Mouse (Mus musculus): ENCODE measurements around the gene Srpk2.

DNA sequence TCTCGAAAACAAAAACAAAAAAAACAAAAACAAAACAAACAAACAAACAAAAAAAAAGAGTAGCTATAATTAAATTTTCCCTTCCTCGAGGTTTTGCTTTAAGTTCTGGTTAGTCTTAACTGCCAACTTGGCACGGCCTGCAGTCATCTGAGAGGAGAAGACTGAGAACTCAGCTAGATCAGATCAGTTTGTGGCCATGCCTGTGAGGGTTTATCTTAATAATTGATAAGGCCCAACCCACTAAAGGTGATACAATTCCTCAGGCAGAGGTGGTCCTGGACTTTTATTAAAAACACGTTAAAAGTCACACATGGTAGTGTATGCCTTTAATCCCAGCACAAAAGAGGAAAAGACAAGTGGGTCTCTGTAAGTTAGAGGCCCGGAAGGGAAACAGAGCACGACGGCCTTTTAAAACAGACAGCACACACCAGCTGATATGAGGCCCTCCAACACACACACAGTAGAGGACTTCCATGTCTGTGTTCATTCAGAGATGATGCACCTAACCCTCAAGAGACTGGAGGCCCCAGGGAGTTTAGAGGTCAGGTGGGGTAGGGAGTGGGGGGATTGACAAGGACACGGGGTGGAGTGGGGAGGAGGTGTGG lies 87.1 kb downstream of the Srpk2 start:
- no peak for TF ChIP-seq POLR2A (IDR thresholded peaks at IDR 0.05; ENCODE audit: insufficient read depth, low read length)
- TF ChIP-seq CTCF (IDR thresholded peaks at IDR 0.05; ENCODE audit: low read depth, low read length): no peak
- no peak for TF ChIP-seq EP300 (IDR thresholded peaks at IDR 0.05; ENCODE audit: insufficient read depth, low read depth, low read length)

Measured in ES-Bruce4 (cell line).